Mouse (Mus musculus) E14TG2a.4 (cell line): ENCODE data around the gene Klhl8.

Experiments
- CTCF ChIP-seq: conservative IDR thresholded peaks from 2 replicates; pipeline ENCODE4 v1.5.1; 2014; ENCODE audit warnings: low read length
- NANOG ChIP-seq: IDR thresholded peaks from 2 replicates; pipeline ENCODE4 v1.6.1; 2014; ENCODE audit warnings: borderline replicate concordance, low read length, mixed read lengths
- POU5F1 ChIP-seq: IDR thresholded peaks from 2 replicates; pipeline ENCODE4 v1.6.1; 2014; ENCODE audit warnings: low read length, borderline replicate concordance

GRCm38 (mm10) chr5:103835471-103836147, 75.5 kb downstream of the Klhl8 start:
- TF ChIP-seq CTCF (no peak), POU5F1 (no peak), NANOG (no peak)
